Comparison of ENCODE assay signal across 20 mouse cellular contexts in the genomic region with DNA sequence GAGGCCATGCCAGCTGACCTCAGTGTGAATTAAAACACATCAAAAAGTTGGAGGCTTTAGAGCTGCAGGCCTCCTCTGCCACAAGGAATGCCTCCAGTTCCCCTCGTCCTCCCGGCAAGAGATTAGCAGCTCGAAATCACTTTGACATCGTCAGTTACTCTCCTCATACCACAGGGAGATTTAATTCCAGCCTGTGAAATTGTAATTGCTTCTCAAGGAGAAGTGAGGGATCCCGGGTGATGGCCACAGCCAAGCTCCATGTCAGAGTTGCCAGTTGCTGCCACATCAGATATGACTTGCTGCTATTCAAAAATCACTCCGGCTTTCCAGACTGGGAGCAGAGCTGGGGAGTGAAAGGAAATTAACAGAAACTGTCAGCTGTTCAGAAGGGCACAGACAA.
DNase-seq lines count a peak whose midpoint lies in the region; ATAC-seq and TF ChIP-seq lines count a peak whose summit lies in the region.
"Had no signal": no experiment of that assay in that cellular context is flagged by ENCODE, and none has a peak within 500 bp of the region (broad histone marks: within the 10 kb centered on the region; RNA-seq: fewer than 3 reads in every experiment).

No protein-coding gene starts in this region.

- H3K9ac ChIP-seq in forebrain, embryonic 12.5 days: no peak overlapping the region
- H3K9ac ChIP-seq in midbrain, postnatal 0 days (replicated peaks; ENCODE audit: low read length, poor library complexity, severe bottlenecking): no peak overlapping the region
- H3K9ac ChIP-seq: forebrain, embryonic 15.5 days; hindbrain, embryonic 12.5 days; intestine, embryonic 15.5 days; liver, embryonic 12.5 days; lung, embryonic 14.5 days; neural tube, embryonic 13.5 days had no signal

- no peak overlapping the region for H3K4me3 ChIP-seq in forebrain, embryonic 12.5 days (replicated peaks)
- H3K4me3 ChIP-seq in forebrain, embryonic 10.5 days: no peak overlapping the region
- H3K4me3 ChIP-seq in midbrain, postnatal 0 days (ENCODE audit: low read depth, low read length): no peak overlapping the region
- H3K4me3 ChIP-seq: forebrain, embryonic 15.5 days; hindbrain, embryonic 12.5 days; intestine, embryonic 15.5 days; layer of hippocampus, adult 2 months; left cerebral cortex, adult 2 months; liver, embryonic 12.5 days; neural tube, embryonic 13.5 days had no signal

- peaks cover 18% of the 10 kb centered on the region for H3K4me1 ChIP-seq in forebrain, embryonic 12.5 days
- peaks cover 22% of the 10 kb centered on the region for H3K4me1 ChIP-seq in forebrain, embryonic 10.5 days
- no peaks in the 10 kb centered on the region for H3K4me1 ChIP-seq in midbrain, postnatal 0 days (ENCODE audit: insufficient read depth, low read length)
- H3K4me1 ChIP-seq: forebrain, embryonic 15.5 days; intestine, embryonic 15.5 days; liver, embryonic 12.5 days; neural tube, embryonic 13.5 days had no signal

- H3K27me3 ChIP-seq in forebrain, embryonic 12.5 days: no peaks in the 10 kb centered on the region
- no peaks in the 10 kb centered on the region for H3K27me3 ChIP-seq in forebrain, embryonic 10.5 days (ENCODE audit: poor library complexity, severe bottlenecking)
- no peaks in the 10 kb centered on the region for H3K27me3 ChIP-seq in midbrain, postnatal 0 days (ENCODE audit: insufficient read depth, low read length)
- H3K27me3 ChIP-seq: CH12.LX; forebrain, embryonic 15.5 days; hindbrain, embryonic 12.5 days; intestine, embryonic 15.5 days; liver, embryonic 12.5 days; neural tube, embryonic 13.5 days had no signal

- H3K27ac ChIP-seq in forebrain, embryonic 12.5 days: no peak overlapping the region
- no peak overlapping the region for H3K27ac ChIP-seq in forebrain, embryonic 10.5 days
- H3K27ac ChIP-seq in midbrain, postnatal 0 days (ENCODE audit: low read depth, low read length): 0 out of 2 replicates have a peak overlapping the region, but pooled peaks have one; percentile 6
- H3K27ac ChIP-seq: forebrain, embryonic 15.5 days; hindbrain, embryonic 12.5 days; intestine, embryonic 15.5 days; layer of hippocampus, adult 2 months; left cerebral cortex, adult 2 months; liver, embryonic 12.5 days; macrophage; neural tube, embryonic 13.5 days had no signal

- intact Hi-C loops in heart, postnatal 36 days (cut with DNase I): no loop called here

- H3K9me3 ChIP-seq in forebrain, embryonic 12.5 days: no peaks in the 10 kb centered on the region
- H3K9me3 ChIP-seq in forebrain, embryonic 10.5 days: no peaks in the 10 kb centered on the region
- H3K9me3 ChIP-seq in midbrain, postnatal 0 days (ENCODE audit: low read length): no peaks in the 10 kb centered on the region
- H3K9me3 ChIP-seq: forebrain, embryonic 15.5 days; hindbrain, embryonic 12.5 days; intestine, embryonic 15.5 days; liver, embryonic 12.5 days; neural tube, embryonic 13.5 days had no signal

- no peak for TF ChIP-seq POLR2A in brain, embryonic 14.5 days (IDR thresholded peaks at IDR 0.05; ENCODE audit: borderline replicate concordance, extremely low read depth, insufficient read depth, insufficient read length, poor library complexity, severe bottlenecking)

- H3K4me2 ChIP-seq in forebrain, embryonic 12.5 days: no peak overlapping the region
- H3K4me2 ChIP-seq in midbrain, postnatal 0 days (ENCODE audit: low read depth, low read length, poor library complexity, severe bottlenecking): no peak overlapping the region
- H3K4me2 ChIP-seq: forebrain, embryonic 15.5 days; hindbrain, embryonic 12.5 days; intestine, embryonic 15.5 days; liver, embryonic 12.5 days; lung, embryonic 14.5 days; neural tube, embryonic 13.5 days had no signal

- no peak for TF ChIP-seq CTCF in brain, embryonic 14.5 days (IDR thresholded peaks at IDR 0.05; ENCODE audit: borderline replicate concordance, extremely low read depth, insufficient read depth, insufficient read length)
- no peak for TF ChIP-seq CTCF in midbrain, postnatal 0 days (IDR thresholded peaks at IDR 0.05)

- DNase-seq in forebrain, embryonic 10.5 days (ENCODE audit: extremely low spot score, low spot score): no peak
- peak; percentile 13 for DNase-seq in heart, postnatal 4 days
- DNase-seq in heart, postnatal 36 days: no peak
- peak; percentile 72 for DNase-seq in brain, embryonic 14.5 days (ENCODE audit: low read depth)
- DNase-seq in midbrain, postnatal 0 days (ENCODE audit: low spot score): peak; percentile 26
- DNase-seq in spleen, postnatal 36 days (ENCODE audit: low spot score in 2 of 2): no peak
- DNase-seq: adrenal gland, postnatal 10 days; cerebellum, adult 9-10 months; lung, embryonic 14.5 days; thymus, postnatal 36 days had no signal

- no peaks in the 10 kb centered on the region for H3K36me3 ChIP-seq in forebrain, embryonic 12.5 days (replicated peaks)
- no peaks in the 10 kb centered on the region for H3K36me3 ChIP-seq in forebrain, embryonic 10.5 days (replicated peaks)
- no peaks in the 10 kb centered on the region for H3K36me3 ChIP-seq in midbrain, postnatal 0 days (ENCODE audit: insufficient read depth, low read length)
- H3K36me3 ChIP-seq: forebrain, embryonic 15.5 days; hindbrain, embryonic 12.5 days; intestine, embryonic 15.5 days; liver, embryonic 12.5 days; neural tube, embryonic 13.5 days had no signal

- peak; percentile 17; the same call in 1 of the 2 replicates for ATAC-seq in forebrain, embryonic 12.5 days (ENCODE audit: low FRiP score)
- ATAC-seq in midbrain, postnatal 0 days (ENCODE audit: low FRiP score): no peak
- ATAC-seq: forebrain, embryonic 15.5 days; intestine, embryonic 15.5 days; liver, embryonic 12.5 days had no signal

- 39% methylated on average over 6 of the region's 6 CpGs for WGBS in forebrain, embryonic 12.5 days
- 45% methylated on average over 6 of the region's 6 CpGs for WGBS in forebrain, embryonic 10.5 days
- WGBS in midbrain, postnatal 0 days: 19% methylated on average over 6 of the region's 6 CpGs

Comparison
In these comparisons a context has a peak if more than half of its experiments do, and no peak if none do; other contexts are left out.
1. DNase-seq: peak in heart, postnatal 4 days (single experiment), brain, embryonic 14.5 days (single experiment) and midbrain, postnatal 0 days (single experiment); none in forebrain, embryonic 10.5 days (single experiment), heart, postnatal 36 days (0 of 2) and spleen, postnatal 36 days (0 of 2).